Mouse (Mus musculus) telencephalon, adult 2 months (tissue): ENCODE data around the gene Tmtc4.

ENCODE experiments used
- DNase-seq: peaks from one replicate; pipeline ENCODE4 v3.0.0-alpha.2; 2011; ENCODE audit warnings: low read depth, low spot score

The Tmtc4 gene

DNA sequence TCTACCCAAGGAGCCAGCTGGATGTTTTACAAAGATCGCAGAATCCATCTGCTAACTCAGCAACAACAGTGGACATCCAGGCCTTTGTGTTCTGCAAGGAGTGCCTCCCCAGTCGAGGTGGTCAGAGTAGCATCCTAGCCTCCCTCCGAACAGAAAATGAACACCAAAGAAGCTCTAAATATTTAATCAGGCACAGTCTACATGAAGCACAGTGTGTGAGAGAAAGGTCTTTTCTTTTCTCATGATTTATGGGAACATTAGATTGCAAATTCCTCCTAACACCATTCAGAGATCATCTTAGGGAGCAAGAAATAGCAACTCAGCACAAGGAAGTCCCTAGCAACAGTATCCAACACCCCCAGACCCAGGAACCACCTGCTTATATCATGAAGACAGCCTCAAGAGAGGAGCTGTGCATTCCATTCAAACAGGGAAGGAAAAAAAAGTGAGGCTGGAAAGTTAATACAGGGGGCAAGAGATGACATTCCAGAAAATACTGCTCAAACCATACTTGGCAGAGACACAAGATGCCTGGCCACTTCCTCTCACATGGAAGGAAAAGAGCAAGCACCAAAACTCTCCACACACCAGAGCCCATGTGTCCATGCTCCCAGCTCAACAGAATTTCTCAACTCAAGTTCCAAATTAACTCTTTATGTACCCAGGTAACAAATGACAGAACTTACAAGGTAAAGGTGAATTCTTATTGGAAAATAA lies 8.8 kb downstream of the Tmtc4 start:
- DNase-seq: no peak

DNA sequence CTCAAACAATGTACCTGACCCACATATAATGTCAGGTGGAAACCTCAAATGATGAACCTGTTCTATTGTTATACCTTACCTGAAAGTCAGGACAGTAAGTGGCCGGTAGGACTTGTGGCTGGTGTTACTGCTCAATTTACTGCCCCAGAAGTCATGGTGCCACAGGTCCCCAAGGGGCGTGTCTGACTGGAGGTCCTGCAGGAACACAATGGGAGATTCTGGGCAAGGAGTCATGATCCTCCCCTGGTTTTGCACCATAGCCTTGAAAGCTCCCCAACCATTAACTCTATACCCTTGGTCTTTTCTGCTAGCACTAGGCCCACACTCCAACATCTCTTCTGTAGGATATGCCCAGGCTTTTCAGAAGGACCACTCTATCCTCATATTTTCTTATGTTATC lies 10.7 kb downstream of the Tmtc4 start:
- DNase-seq: no peak

DNA sequence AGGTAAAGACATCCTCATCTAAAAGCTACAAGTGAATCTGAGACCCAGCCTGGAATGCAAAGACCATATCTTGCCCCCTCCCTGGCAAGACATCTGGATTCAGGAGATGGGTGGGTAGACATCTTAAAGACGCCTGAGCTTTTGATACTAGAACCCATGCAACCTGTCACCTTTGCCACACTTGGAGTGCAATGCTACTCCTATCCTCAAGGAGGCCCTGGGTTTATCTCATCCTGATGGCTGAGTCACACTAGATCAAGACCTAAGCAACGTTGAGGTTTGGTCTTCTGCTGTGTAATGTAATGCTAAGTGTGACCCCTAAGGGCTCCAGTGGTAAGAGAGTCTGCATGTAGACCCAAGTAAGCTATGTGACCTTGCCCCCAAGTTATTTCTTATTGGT lies 15.8 kb downstream of the Tmtc4 start:
- DNase-seq: no peak

DNA sequence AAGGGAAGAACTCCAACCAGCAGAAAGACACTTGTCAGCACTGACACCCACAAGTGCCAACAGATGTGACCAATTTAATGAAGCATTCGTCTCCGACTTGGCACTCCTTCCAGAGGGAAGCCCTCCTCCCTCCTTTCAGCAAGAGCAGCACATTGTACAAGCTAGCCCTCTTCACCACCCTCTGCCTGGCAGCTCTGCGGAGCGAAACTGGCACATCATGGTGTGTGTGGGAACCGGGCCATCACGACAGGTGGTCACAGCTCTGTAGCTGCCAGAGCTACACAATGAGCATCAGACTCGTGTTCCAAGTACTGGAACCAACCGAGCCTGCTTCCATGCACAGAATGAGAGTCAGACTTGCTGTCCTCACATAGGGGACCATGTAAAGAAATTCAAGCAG lies 25.9 kb downstream of the Tmtc4 start:
- DNase-seq: peak; percentile 84

DNA sequence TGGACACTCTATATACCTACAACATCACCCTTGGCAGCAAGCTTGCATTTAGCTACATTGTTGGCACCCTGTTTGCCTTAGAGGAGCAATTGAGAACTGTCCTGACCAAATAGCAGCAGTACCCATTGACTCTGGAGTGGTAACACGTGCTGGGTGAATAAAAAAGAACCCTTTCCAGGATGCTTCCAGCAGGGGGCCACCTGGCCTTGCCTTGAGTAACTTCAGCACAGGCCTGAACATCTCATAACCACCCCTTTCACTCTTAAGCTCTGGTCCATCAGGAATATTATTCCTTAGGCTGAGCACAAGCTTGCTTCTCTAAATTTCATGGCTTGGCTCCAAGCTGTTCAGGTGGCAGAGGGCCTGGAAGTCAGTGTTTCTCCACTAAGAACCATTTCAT lies 30.5 kb downstream of the Tmtc4 start:
- DNase-seq: peak; percentile 23

DNA sequence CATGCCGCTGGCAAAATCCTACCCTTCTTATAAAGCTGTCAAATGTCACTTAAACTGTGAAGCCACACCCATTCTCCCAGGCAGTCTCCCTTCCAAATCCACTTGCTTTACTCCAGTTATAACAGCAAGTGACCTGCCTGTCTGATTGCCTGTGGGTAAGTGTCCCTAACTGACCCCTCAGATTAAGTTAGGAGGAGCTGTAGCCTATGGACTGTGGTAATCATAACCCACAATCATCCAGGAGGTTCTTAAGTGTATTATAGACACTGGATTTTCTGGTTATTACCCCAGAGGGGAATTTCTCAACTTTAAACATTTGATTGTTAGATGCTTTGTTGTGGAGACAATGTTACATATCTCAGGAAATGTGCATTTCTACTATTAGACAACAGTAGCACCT lies 31.3 kb downstream of the Tmtc4 start:
- no peak for DNase-seq

DNA sequence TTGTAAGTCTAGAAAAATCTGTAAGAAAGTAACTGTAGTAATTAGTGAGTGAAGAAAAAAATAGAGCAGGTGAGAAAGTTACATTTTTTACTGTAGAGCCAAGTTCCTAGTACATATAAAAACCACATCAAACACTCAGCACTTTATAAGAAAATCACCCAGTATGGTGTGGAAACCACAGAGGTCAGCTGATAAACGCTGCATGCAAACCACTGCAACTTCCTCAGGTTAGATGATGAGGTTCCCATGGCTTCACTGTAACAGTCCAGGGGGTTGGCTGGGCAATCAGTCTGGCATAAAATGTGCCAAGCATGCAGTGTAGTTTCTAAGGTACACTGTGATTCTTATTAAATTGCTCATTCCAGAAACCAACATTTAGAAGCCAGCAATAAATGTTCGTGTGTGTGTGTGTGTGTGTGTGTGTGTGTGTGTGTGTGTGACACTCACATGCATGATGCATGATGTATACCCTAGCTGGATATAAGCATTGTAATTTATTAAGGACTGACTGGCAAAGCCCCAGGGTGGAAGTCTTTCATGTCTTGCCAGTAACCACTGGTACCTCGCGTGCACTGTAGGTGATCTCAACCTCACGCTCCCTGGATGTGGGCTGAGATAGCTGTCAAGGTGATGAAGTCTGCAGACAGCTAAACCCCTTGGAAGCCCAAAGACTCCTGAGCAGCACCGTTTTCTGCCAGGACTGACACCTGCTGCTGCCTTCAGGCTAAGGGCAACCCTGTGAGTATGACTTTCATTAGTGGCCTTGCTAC lies 32.0 kb downstream of the Tmtc4 start:
- no peak for DNase-seq

DNA sequence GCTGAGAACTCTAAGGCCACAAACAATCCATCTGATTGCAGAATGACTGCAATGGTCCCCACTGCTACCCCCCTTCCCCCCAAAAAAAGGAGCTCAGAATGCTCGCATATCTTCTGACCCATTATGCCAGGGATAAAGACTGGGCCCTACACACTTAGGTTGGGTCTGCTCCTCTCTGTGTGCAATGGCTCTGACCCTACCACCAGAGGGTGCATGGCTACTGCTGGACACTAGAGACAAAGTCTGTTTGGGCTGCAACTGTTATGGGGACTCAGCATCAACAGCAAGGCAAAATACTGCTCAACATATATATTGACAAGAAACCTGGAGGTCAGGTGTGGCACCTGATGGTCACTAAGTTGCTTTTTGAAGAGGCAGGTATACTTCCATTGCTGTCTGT lies 32.9 kb downstream of the Tmtc4 start:
- no peak for DNase-seq

DNA sequence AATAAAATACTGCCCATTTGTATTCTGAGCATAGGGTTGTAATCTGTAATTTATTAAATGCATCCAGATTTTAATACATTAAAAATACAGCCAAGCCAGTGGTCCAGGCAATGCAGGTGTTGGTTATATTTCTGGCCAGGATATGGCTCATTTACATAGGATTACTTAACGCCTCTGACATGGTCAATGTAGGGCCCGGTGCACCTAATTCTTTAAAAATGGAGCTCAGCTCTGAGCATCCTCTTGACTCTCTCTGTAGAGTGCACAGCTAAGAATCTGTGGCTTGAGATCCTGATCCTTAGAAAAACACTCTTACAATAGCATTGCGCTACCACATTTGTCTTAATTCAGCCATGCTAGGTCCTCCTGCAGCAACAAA lies 40.4 kb downstream of the Tmtc4 start:
- DNase-seq: no peak

DNA sequence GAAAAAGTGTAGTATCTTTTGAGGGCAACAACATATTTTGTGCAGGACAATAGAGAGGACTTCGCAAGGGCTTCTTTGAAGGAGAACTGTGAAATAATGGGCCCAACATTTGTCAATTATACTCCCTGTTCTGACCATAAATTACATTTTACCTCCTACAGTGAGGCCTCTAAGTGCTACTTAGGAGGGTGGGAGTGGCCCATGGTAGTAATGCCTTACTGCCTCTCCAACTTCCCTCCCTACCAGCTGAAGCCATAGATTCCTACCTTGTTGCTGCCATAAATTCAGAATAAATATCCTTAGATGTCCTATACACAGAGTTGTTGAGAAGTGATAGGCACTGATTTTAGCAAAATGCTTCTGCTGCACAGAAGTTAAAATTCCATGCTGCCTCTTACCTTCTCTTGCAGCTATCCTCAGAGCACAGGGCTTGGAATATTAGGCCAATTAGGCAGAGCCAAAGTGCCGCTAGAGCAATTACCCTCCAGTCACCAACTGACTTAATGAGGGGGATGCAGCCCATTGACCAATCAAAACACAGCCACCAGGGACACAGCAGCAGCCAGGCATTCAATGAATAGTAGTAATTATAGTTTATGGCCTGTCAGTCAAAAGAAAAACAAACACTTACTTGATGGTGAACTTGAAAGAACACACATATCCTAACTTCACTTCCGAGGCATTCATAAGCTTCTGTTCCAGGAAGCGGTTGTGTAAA lies 40.9 kb downstream of the Tmtc4 start:
- no peak for DNase-seq

DNA sequence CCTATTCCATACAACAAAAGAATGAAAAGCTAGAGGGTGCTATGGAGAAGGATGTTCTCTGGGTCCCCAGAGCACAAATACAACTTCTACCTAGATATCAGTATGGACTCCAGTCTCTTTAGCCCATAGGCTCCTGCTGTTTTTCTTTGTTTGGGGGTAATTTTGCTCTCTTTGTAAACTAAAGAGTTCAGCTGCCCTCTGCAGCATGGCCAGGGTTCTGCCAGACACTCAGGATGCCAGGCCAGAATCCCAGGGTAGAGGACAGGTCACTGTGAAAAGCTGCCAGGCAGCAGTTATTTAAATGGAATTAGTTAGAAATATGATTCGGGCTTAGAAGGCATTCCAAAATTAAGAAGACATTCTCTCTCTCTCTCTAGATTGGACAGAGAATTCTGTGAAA lies 47.4 kb downstream of the Tmtc4 start:
- DNase-seq: no peak

DNA sequence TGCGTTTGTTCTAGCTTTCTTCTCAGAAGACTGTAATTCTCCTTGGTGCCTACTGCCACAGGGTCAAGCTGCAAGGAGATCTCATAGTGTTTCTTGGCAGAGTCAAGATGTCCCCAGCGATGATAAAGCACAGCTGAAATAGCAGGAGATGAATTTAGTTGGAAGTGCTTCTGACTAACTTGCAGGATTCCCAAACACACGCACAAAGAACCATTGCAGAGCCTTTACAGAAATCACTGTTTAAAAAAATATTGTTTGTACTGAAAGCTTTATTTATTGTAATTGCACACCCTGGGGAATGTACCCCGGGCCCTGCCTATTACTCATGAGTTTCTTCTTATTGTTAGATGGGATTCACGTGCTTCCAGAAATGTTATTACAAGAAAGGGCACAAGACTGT lies 63.8 kb downstream of the Tmtc4 start:
- DNase-seq: no peak

DNA sequence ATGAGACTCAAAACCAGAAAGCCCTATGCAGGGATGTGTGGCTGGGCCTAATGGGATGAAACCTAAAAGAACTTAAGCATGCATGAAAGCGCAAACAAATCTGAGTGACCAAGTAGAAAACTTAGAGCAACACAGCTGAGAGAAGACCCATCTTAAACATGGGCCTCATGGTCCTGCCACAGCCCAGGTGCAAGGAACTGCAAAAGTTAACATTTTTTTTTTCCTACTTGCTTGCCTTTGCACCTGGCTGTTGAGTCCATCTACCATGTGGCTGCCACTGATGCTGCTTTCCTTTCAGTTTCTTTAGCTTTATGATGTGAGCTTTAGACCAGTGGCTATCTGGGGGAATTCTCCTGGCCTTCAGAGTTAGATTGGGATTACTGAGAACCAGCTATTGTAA lies 66.2 kb downstream of the Tmtc4 start:
- no peak for DNase-seq

DNA sequence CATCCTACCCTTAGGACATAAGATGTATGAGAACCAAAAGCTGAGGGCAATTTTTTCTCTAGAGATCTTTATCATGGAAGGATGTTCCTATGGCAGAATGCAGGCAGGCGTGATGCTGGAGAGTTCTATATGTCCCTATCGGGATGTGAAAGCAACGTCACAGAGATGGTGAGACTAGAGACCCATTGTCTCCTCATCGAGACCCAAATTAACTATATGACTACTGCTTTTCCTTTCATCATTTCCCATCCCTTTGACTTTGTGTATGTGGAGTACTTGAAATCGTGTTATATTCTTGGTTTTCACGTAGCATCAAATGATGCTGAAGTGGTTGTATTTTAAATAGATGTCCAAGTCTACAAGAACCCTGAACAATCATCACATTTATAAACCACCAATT lies 70.2 kb downstream of the Tmtc4 start, which contains the start of gene Ggact:
Ggact (minus strand) TSS at position 101 of the 400 bp plus-strand sequence.
- no peak for DNase-seq

DNA sequence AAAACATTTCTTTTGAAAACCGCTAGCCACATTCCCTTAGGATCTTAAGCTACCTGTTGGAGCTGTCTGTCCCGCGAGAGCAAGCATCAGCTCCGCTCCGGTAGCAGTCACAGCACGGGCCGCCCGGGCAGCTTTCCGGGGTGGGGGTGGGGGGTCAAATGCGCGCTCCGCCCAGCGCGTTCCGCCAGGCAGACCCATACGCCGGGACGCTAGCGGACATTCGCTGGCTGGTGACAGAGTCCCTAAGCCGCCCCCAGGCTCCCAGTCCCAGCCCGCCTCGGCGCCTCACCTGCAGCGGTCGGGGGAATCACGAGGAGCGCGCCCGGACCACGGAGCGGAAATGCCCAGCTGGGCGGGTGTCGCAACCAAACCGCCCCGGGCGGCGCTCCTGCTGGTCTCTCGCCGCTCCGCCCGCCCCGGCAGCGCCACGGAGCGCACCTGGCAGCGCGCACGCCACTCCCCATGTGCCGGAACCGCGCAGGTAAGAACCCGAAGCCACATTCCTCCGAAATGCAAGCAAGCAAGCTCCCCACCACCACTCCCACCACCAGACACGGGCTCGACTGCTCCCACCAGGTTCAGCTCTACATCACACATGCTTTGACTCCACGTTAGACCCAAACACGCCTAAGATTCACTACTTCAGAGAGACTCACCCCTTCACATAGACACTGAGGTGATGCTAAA lies 70.9 kb downstream of the Tmtc4 start:
- no peak for DNase-seq

DNA sequence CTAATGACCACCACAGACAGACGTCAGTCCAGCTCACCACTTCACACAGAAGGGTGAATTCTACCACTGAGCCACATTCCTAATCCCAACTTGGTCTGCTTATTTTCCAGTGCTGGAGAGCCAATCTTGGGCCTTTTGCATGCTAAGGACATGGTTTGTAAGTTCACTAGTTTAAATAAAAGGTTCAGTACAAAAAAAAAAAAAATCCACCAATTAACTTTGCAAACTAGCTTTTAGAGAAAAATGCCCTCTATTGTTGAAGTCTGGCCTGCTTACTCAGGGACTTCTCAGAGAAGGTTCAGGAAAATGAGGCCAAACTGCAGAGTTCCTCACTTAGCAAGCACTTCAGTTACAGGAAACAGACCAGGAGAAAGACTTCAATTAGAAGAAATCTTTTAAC lies 71.7 kb downstream of the Tmtc4 start:
- no peak for DNase-seq

DNA sequence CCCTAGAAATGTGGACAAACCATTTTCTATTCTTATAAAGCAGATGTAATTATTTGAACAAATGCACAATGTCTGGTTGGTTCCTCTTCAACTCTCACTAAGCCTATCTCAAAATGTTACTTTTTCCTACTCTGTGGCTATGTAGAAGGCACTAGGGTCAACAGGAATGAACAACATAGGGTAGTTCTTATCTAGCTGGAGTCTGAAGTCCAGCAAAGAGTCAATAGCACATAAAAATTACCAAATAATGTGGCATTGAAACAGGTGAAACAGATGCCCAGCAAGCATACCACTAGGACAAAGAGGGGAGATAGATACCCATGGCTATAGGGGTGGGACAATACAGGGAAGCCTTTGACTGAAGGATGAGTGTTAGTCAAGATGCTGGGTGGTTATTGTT lies 72.6 kb downstream of the Tmtc4 start:
- DNase-seq: no peak

DNA sequence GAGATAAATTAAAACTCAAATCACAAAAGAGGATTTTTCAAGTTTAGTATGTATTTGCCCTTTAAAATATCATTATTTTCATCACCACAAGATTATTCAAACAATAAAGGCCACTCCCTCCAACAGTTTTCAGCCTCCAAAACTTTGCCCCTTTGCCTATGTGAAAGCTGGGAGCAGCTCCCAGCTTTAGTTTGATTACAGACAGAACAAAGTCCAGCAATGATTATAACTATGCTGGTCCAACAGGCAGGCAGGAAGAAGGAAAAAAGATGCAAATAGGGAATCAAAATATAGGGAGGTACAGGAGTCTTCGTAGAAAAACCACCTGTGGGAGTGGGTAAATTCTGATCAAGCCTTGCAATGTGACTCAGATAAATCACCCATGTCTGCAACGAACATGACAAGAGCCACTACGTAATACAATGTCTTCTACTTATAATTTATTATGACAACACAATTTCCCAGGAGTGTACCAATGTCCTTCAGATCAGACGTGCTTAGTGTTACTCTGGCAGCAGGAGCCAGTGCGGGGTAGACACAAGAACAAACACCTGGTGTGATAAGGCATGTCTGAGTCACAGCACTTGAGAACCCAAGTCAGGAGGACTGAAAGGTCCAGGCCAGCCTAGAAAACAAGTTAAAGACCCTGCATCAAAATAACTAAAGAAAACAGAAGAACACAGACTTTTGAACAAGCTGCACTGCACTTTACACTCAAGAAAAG lies 74.3 kb downstream of the Tmtc4 start:
- DNase-seq: no peak

DNA sequence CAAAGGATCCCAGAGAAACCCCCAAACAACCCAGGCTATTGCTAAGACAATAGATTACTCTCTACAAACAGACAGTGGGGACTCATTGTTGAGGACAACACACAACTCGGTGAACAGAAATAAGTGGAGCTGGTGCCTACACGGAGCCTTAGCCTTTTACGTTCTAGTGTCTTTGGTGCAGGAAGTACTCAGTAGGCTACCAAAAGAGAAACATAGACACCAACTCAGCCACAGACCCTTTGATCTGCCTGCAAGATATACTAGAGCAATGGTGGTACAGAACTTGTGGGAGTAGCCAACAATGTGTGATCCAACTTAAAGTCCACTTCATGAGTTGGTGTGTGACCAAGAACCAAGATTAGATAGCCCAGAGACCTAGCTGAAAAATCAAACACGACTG lies 75.8 kb downstream of the Tmtc4 start:
- no peak for DNase-seq

DNA sequence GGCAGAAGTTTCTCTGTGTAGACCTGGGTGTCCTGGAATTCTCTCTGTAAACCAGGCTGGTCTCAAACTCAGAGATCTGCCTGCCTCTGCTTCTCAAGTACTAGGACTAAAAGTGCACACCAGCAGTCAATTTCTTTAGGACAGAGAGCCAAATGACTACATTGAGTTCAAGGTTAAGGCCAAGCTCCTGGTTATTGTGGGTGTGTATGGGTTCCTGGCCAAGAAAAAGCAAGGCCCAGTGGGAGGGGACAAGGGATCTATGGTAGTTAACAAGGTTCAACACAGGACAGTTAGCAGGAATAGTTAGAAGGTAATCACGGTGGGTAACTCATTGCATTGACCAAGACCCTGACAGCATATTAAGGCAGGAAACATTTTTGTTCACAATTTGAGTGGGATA lies 78.8 kb downstream of the Tmtc4 start:
- no peak for DNase-seq

DNA sequence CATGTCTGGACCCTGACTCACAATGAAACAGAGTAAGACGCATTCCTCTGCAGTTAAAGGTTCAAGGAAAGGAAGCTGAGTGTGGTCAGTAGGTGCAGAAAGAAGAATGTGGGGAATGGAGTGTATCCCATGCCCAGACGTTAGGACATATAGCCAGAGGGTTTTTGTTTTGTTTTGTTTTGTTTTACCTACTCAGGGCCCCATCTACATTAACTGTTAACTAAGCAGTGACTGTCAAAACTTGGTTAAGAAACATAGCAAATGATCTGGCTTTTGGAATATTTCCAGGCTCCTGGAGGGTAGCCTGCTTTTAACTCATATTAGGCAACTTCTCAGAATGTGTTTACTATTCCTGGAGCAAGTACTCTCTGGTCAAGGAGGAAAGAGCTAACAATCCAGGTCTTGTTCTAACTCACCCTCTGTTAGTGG lies 79.9 kb downstream of the Tmtc4 start:
- DNase-seq: no peak
